Mouse (Mus musculus): ENCODE results near the gene Bmp7.

DNA sequence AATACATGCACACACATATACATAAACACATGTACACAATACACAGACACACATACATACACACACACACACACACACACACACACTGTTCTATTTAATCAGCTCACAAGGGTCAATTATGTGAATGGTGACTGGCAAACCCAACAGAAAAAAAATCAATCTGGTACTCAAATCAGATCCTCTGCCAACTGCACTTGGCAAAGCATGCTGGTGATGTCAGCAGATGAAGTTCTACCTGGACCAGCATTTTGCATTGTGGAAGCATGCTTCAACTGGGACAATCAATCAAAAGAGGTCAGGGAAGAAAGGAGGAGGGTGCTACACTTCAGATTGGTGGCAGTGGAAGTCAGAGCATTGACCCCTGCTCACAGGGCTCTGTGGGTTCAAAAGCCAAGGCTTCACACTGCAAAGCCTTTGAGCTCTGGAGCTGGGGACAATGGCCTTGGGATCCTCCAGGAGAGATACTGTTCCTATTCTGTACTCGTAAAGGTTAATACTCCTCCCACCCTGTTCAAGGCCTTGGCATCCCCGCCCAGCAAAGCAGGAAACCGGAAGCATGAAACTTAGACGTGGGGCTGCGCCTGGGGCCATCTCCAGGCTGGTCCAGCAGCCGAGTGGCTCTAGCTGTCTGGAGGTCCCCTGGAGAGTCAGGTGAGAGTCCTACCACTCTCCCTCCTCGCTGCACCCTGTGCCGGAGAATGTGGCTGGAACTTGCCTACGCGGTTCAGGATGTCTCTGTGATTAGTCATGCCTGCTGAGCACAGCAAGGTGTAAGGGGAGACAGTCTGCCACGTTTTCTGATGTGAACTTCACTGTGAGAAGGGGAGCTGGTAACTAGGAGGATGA is 99.0 kb downstream of the Bmp7 start:
- TF ChIP-seq CTCF (IDR thresholded peaks at IDR 0.05; ENCODE audit: low read depth, low read length) = no peak
- TF ChIP-seq GATA1 (IDR thresholded peaks at IDR 0.05; ENCODE audit: borderline replicate concordance, low read length) = no peak
- no peak for TF ChIP-seq POLR2AphosphoS5 (IDR thresholded peaks at IDR 0.05; ENCODE audit: insufficient replicate concordance, low read depth, low read length)

Measured in G1E (cell line).